Mouse (Mus musculus) liver, embryonic 14.5 days (tissue): ENCODE data around the gene Olfr782.

Source experiments
- CTCF ChIP-seq: IDR thresholded peaks from 2 replicates; pipeline ENCODE4 v1.5.1; 2016; ENCODE audit warnings: antibody characterized with exemption, low read depth, control low read depth
- EP300 ChIP-seq: IDR thresholded peaks from 2 replicates; pipeline ENCODE4 v1.6.1; 2016; ENCODE audit warnings: antibody characterized with exemption, low read depth

DNA sequence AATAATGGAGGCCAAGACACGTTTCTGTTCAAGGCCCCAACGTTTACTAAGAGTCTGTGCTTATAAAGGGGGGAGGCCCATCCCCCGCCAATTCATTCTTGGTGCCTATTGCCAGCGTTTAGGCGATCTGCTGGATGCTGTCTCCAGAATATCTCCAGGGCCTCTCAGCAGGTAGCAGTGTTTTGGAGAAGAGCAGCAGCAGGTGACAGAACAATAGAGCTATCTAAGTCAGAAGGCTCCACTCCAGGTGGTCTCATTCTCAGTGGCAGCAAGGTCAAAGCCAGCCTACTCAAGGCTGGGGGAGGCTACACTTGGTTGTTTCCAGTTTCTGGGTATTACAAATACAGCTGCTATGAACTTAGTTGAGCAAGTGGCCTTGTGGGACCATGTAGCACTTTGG, 52.2 kb downstream of the Olfr782 start:
- TF ChIP-seq CTCF = no peak
- no peak for TF ChIP-seq EP300
